Mouse (Mus musculus) C2C12 (cell line): ENCODE measurements around the gene Uxs1. TPM values are rescaled to one million over a fixed set of nuclear protein-coding genes. Genes with fewer than 3 reads are reported as not detected.

ENCODE experiments used
- H3K27me3 ChIP-seq: one replicate; pipeline ENCODE4 v1.6.1; 2011; ENCODE audit not compliant: control insufficient read depth, insufficient read depth, insufficient read length
- H3K36me3 ChIP-seq: one replicate; pipeline ENCODE4 v1.6.1; 2011; ENCODE audit not compliant: control insufficient read depth, insufficient read depth
- H3K4me3 ChIP-seq: one replicate; pipeline ENCODE4 v1.5.1; 2011; ENCODE audit warnings: mild to moderate bottlenecking, control low read depth; ENCODE audit not compliant: poor library complexity, insufficient read depth, severe bottlenecking
- H3K79me2 ChIP-seq: one replicate; pipeline ENCODE4 v1.6.1; 2011; ENCODE audit not compliant: control insufficient read depth, insufficient read depth
- H3K79me3 ChIP-seq: one replicate; pipeline ENCODE4 v1.6.1; 2011; ENCODE audit warnings: low read depth, control low read depth
- H3ac ChIP-seq: one replicate; pipeline ENCODE3; 2011; ENCODE audit warnings: low read depth; ENCODE audit not compliant: control insufficient read depth, insufficient read length
- CEBPB ChIP-seq: IDR thresholded peaks from one replicate; pipeline ENCODE4 v1.6.1; 2011; ENCODE audit warnings: low read depth, mild to moderate bottlenecking, control low read depth, moderate library complexity
- CTCF ChIP-seq: IDR thresholded peaks from one replicate; pipeline ENCODE4 v1.5.1; 2011; ENCODE audit not compliant: control insufficient read depth, insufficient read depth, insufficient read length
- FOSL1 ChIP-seq: IDR thresholded peaks from one replicate; pipeline ENCODE4 v1.8.0; 2011; ENCODE audit warnings: mild to moderate bottlenecking, low read length; ENCODE audit not compliant: poor library complexity, insufficient read depth, severe bottlenecking
- MAX ChIP-seq: IDR thresholded peaks from one replicate; pipeline ENCODE4 v1.6.1; 2011; ENCODE audit warnings: mild to moderate bottlenecking, control low read depth
- MYOD1 ChIP-seq: IDR thresholded peaks from one replicate; pipeline ENCODE4 v1.6.1; 2011; ENCODE audit warnings: low read depth; ENCODE audit not compliant: control insufficient read depth, insufficient read length
- MYOG ChIP-seq: IDR thresholded peaks from one replicate; pipeline ENCODE4 v1.6.1; 2011; ENCODE audit not compliant: control insufficient read depth, insufficient read length; ENCODE audit errors: extremely low read depth
- USF1 ChIP-seq: IDR thresholded peaks from one replicate; pipeline ENCODE4 v1.6.1; 2011; ENCODE audit warnings: low read depth, mild to moderate bottlenecking, control low read depth, moderate library complexity
- polyA plus RNA-seq: library from polyadenylated mRNA; unstranded; fragments of >200 nt; fragmentation: generic; extraction: Trizol; gene quantifications from one replicate; pipeline ENCODE4 v1.2.1, GENCODE M21; 2012; ENCODE audit warnings: missing spikeins

Uxs1 gene
- polyA plus RNA-seq, 1 experiment, result 38.8 TPM

DNA sequence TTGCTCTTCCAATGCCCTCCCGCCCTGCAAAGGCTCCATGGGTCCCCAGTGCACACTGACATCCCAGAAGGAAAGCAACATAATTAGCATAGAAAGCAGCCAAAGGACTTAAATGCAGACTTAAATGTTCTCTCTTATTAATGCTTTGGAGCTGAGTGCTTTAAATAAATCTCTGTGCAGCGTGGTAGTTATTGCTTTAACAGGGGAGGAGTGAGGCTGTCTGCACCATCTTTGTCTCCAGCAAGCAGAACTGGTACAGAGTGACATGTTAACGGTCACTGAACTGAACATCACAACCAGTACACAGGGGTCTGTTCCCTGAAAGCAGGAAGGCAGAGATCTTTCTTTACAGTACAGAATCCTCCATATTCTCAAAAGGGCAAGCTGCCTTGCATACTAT lies 29.6 kb downstream of the Uxs1 start:
- Histone ChIP-seq H3K79me2 (no peaks in the 10 kb centered on the region), H3K4me3 (no peak overlapping the region), H3K27me3 (no peaks in the 10 kb centered on the region), H3ac (no peak overlapping the region), H3K36me3 (peaks cover 20% of the 10 kb centered on the region), H3K79me3 (no peaks in the 10 kb centered on the region)
- no peak for TF ChIP-seq CTCF
- no peak for TF ChIP-seq MYOD1
- no peak for TF ChIP-seq FOSL1
- TF ChIP-seq CEBPB, result no peak
- no peak for TF ChIP-seq MAX
- no peak for TF ChIP-seq USF1
- no peak for TF ChIP-seq MYOG

DNA sequence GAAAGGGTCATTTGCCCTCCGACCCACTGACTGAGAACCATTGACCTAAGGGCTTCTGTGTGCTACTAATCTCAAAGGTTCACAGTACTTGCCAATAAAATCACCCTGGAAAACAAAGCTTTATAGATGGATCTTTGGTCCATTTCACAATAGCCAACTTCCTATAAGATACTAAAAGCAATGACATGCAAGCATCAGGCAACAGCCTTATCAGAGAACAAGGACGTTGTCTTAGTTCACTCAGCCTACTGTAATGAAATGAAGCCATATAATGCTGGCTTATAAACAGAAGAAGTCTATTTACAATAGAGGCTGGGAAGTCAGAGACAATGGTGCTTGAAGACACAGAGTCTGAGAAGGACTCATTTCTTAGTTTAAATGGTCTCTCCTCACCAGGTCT lies 37.8 kb downstream of the Uxs1 start:
- no peak overlapping the region for H3ac ChIP-seq
- TF ChIP-seq MYOD1 (no peak), MAX (no peak), USF1 (no peak), CEBPB (no peak), CTCF (no peak), FOSL1 (no peak), MYOG (no peak)
- H3K36me3 ChIP-seq, result peaks cover 8% of the 10 kb centered on the region
- no peaks in the 10 kb centered on the region for H3K27me3 ChIP-seq
- no peaks in the 10 kb centered on the region for H3K79me3 ChIP-seq
- no peak overlapping the region for H3K4me3 ChIP-seq
- no peaks in the 10 kb centered on the region for H3K79me2 ChIP-seq

DNA sequence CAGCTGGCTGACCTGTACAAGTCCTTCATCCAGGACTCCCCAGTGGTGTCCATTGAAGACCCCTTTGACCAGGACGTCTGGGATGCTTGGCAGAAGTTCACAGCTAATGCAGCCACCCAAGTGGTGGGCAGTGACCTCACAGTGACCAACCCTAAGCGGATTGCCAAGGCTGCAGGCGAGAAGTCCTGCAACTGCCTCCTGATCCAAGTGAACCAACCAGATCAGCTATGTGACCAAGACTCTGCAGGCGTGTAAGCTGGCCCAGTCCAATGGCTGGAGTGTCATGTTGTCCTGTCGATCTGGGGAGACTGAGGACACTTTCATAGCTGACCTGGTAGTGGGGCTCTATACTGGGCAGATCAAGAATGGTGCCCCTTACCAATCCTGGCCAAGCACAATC lies 40.9 kb downstream of the Uxs1 start:
- Histone ChIP-seq H3ac (no peak overlapping the region), H3K27me3 (no peaks in the 10 kb centered on the region), H3K79me2 (no peaks in the 10 kb centered on the region), H3K4me3 (no peak overlapping the region), H3K79me3 (no peaks in the 10 kb centered on the region), H3K36me3 (peaks cover 11% of the 10 kb centered on the region)
- TF ChIP-seq CTCF (no peak), MAX (no peak), USF1 (no peak), CEBPB (no peak), MYOG (no peak), MYOD1 (no peak), FOSL1 (no peak)

DNA sequence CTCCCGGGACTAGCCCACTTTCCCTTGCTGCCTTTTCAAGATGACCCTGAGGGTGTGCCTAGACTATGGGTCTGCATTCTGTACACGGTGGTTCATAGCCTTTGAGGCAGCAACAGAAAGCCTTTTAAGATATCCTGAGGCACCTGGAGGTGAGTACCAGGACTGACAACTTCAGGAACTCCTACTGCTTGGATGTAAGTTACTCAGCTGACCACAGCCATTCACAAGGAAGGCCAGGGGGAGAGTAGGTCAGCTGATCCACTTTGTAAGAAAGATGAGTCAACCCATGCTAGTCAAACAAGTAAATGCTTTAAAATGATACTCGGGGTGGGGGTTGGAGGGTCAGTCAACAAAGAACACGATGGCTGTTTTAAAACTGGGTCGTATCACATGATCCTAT lies 42.3 kb downstream of the Uxs1 start:
- H3K79me2 ChIP-seq, result no peaks in the 10 kb centered on the region
- TF ChIP-seq FOSL1 (no peak), MYOG (no peak), CTCF (no peak), MYOD1 (no peak), MAX (no peak), CEBPB (no peak), USF1 (no peak)
- no peaks in the 10 kb centered on the region for H3K27me3 ChIP-seq
- no peak overlapping the region for H3K4me3 ChIP-seq
- H3K36me3 ChIP-seq, result peaks cover 11% of the 10 kb centered on the region
- no peak overlapping the region for H3ac ChIP-seq
- no peaks in the 10 kb centered on the region for H3K79me3 ChIP-seq

DNA sequence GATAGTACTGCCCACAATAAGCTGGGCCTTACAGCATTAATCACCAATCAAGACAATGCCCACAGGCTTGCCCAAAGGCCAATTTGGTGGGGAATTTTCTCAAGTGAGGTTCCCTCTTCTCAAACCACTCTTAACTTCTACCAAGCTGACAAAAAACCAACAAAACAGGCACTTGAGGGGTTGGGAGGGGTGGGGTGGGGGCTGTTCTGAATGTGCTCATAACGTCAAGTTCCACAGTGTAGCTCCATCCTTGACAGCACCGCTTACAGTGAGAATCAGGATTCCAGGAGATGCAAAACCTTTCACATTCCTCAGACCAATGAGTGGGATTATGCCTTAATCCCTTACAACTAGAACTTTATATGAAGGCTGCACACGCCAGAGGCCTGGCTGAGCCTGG lies 44.4 kb downstream of the Uxs1 start:
- Histone ChIP-seq H3ac (no peak overlapping the region), H3K27me3 (no peaks in the 10 kb centered on the region), H3K79me3 (no peaks in the 10 kb centered on the region), H3K36me3 (peaks cover 14% of the 10 kb centered on the region), H3K79me2 (no peaks in the 10 kb centered on the region), H3K4me3 (no peak overlapping the region)
- TF ChIP-seq MAX (no peak), MYOG (no peak), CEBPB (no peak), FOSL1 (no peak), CTCF (no peak), USF1 (no peak)

DNA sequence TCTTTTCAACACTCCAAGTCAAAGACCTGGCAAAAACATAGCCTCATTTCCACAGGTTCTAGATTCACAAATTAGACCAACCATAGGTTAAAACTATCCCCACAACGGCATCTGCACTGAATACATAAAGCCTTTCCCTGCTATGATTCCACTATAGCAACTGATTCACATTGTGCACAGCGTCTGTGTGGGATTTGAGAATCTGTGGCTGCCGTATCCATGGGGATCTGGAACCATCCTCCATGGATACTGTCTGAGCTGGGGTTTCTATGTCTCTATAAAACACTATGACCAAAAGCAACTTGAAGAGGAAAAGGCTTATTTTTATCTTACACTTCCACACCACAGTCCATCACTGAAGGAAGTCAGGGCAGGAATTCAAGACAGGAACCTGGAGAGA lies 44.9 kb downstream of the Uxs1 start:
- Histone ChIP-seq H3K27me3 (no peaks in the 10 kb centered on the region), H3K79me3 (no peaks in the 10 kb centered on the region), H3K4me3 (no peak overlapping the region), H3ac (no peak overlapping the region), H3K79me2 (no peaks in the 10 kb centered on the region), H3K36me3 (peaks cover 14% of the 10 kb centered on the region)
- TF ChIP-seq MAX (no peak), USF1 (no peak), MYOG (no peak), CEBPB (no peak), CTCF (no peak), FOSL1 (no peak), MYOD1 (no peak)
